Mouse (Mus musculus): ENCODE measurements around the gene Cenpt. TPM values are rescaled to one million over a fixed set of nuclear protein-coding genes. Genes with fewer than 3 reads are reported as not detected.
A peak's percentile ranks its signal among the peaks of the same experiment; 100 is the strongest.

The Cenpt gene
- polyA plus RNA-seq, 1 experiment: 40.3 TPM

GRCm38 (mm10) chr8:105880754-105881520, 27.9 kb upstream of the Cenpt start, which contains the start of gene Edc4:
Gene Edc4, plus strand, starts transcription at chr8:105880881.
- TF ChIP-seq CTCF (IDR thresholded peaks at IDR 0.05; ENCODE audit: borderline replicate concordance, insufficient read depth, low read length): no peak
- TF ChIP-seq POLR2A (IDR thresholded peaks at IDR 0.05; ENCODE audit: low read depth, low read length): peak; percentile 93
- Histone ChIP-seq H3K4me3 (ENCODE audit: insufficient read depth, low read length) (peak within 1 kb of the TSS; percentile 85), H3K27ac (ENCODE audit: insufficient read depth, low read length) (peak within 1 kb of the TSS; percentile 23), H3K4me1 (ENCODE audit: control insufficient read depth, insufficient read depth, low read length) (peaks cover 4% of the 10 kb centered on the region; the same call in 1 of the 2 replicates)

DNA sequence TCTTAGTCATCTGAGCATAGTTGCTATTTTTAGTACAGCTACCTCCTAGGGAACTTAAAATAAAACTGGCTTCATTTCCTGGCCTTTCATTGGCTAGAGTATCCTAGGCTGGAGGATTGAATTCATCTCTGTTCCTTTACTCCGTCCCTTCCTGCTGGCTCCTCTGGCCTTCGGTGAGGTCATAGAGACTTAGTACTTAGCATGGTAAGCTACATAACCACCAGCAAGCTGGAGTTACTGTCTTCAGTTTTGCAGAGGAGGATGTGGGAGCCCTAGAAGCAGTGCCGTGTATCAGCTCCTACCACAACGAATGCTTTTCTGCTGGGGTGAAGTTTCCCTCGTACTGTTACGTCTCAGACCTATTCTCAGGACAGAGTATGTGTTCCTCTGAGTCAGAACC, 21.2 kb upstream of the Cenpt start:
- peaks cover 14% of the 10 kb centered on the region for H3K4me1 ChIP-seq (ENCODE audit: control insufficient read depth, insufficient read depth, low read length)
- TF ChIP-seq CTCF (IDR thresholded peaks at IDR 0.05; ENCODE audit: borderline replicate concordance, insufficient read depth, low read length): no peak
- no peak for TF ChIP-seq POLR2A (IDR thresholded peaks at IDR 0.05; ENCODE audit: low read depth, low read length)
- H3K4me3 ChIP-seq (ENCODE audit: insufficient read depth, low read length): no peak overlapping the region
- H3K27ac ChIP-seq (ENCODE audit: insufficient read depth, low read length): peak overlapping the region; percentile 91

DNA sequence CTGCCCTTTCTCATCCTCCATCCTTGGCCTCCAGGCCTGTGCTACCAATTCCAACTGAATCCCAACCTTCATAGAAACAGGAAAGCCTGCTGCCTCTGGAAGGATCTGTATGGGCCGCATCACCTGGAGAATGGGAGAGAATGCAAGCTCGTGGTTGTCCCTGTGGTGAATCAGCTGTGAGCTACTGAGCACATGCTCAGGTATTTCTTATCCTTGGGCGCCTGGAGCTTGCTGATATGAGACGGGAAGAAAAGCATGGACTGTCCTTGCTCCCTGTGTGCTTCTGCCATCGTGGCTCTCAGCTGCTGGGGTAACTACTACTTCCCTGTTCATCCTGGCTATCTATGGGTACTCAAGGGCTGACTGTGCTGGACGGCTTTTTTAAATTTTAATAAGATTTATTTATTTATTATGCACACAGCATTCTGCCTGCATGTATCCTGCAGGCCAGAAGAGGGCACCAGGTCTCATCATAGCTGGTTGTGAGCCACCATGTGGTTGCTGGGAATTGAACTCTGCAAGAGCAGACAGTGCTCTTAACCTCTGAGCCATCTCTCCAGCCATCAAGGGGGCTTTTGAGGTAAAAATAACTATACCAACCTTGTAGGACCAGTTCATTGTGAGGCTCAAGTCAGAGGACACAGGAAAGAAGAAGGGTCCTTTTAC, 13.4 kb upstream of the Cenpt start:
- H3K4me1 ChIP-seq (ENCODE audit: control insufficient read depth, insufficient read depth, low read length): peaks cover 5% of the 10 kb centered on the region; the same call in 1 of the 2 replicates
- TF ChIP-seq CTCF (IDR thresholded peaks at IDR 0.05; ENCODE audit: borderline replicate concordance, insufficient read depth, low read length) (peak; percentile 30; the same call in 1 of the 2 replicates), POLR2A (IDR thresholded peaks at IDR 0.05; ENCODE audit: low read depth, low read length) (no peak)
- H3K27ac ChIP-seq (ENCODE audit: insufficient read depth, low read length): no peak overlapping the region
- H3K4me3 ChIP-seq (ENCODE audit: insufficient read depth, low read length): no peak overlapping the region

DNA sequence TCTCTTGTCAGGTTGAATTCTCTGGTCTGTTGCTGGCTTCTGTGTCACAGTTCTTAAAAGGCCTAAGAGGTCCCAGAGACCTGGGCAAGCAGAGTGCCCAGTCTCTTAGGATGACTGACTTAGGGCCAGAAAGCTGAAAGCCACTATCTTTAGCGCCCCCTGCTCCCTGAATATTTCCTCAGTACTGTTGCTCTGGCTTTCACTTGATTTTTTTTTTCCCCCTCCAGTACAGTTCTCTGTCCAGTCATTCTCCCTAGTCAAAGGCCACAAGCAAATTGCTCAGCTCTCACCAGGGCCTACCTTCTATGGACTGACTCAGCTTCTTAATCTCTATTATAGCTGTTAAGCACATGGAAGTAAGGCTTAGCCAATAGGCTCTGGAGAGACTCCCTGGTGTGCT, 8.9 kb upstream of the Cenpt start:
- peak overlapping the region; percentile 30 for H3K27ac ChIP-seq (ENCODE audit: insufficient read depth, low read length)
- peaks cover 7% of the 10 kb centered on the region; the same call in 1 of the 2 replicates for H3K4me1 ChIP-seq (ENCODE audit: control insufficient read depth, insufficient read depth, low read length)
- H3K4me3 ChIP-seq (ENCODE audit: insufficient read depth, low read length): peak overlapping the region; percentile 74
- TF ChIP-seq CTCF (IDR thresholded peaks at IDR 0.05; ENCODE audit: borderline replicate concordance, insufficient read depth, low read length) (no peak), POLR2A (IDR thresholded peaks at IDR 0.05; ENCODE audit: low read depth, low read length) (no peak)

DNA sequence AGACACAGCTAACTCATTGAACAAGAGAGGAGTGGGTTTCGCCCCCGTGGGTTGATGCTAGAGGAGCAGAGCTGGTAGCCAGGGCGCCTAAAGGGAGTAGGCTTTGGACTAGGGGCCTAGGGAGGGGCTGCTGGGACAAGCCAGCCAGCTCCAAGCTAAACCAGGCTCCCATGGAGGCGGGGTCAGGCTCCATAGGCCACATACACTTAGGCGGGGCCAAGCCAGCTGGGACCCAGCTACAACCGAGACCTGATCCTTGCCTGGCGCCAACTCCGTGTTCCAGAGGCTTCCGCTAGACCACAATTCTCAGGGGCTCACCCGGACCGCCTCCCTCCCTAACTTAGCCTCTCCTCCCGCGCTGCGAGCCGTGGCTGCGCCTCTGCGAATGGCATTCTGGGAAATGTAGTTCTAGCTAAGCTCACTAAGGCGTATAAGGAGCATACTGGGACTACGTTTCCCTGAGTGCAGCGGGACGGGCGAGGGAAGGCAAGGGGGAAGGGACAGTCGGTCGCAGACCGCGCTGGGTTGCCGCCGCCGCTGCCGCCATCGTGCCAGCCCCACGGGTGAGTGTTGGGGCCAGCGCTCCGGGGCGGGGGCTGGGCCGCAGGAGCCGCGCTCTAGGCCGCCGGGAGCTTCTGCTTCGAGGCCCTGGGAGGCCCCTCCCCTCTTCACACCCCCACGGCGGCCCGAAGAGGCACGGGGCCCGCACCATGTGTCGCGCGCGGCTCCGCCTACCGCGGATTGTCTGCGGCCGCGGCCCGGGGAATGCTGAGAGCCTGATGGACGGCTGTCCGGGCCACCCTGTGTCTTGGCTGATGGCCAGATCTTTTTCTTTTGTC, 7.3 kb upstream of the Cenpt start, which contains the start of gene Nutf2:
TSS of gene Nutf2 (plus strand) at position 438 of the 839 bp plus-strand sequence.
- Histone ChIP-seq H3K4me3 (ENCODE audit: insufficient read depth, low read length) (peak within 1 kb of the TSS; percentile 74), H3K4me1 (ENCODE audit: control insufficient read depth, insufficient read depth, low read length) (peaks cover 8% of the 10 kb centered on the region; the same call in 1 of the 2 replicates), H3K27ac (ENCODE audit: insufficient read depth, low read length) (peak within 1 kb of the TSS; percentile 70)
- TF ChIP-seq POLR2A (IDR thresholded peaks at IDR 0.05; ENCODE audit: low read depth, low read length) (peak; percentile 84), CTCF (IDR thresholded peaks at IDR 0.05; ENCODE audit: borderline replicate concordance, insufficient read depth, low read length) (no peak)

GRCm38 (mm10) chr8:105859314-105859713, 6.2 kb upstream of the Cenpt start:
- peak overlapping the region; percentile 70; the same call in 1 of the 2 replicates for H3K27ac ChIP-seq (ENCODE audit: insufficient read depth, low read length)
- H3K4me3 ChIP-seq (ENCODE audit: insufficient read depth, low read length): no peak overlapping the region
- H3K4me1 ChIP-seq (ENCODE audit: control insufficient read depth, insufficient read depth, low read length): peaks cover 8% of the 10 kb centered on the region; the same call in 1 of the 2 replicates
- TF ChIP-seq CTCF (IDR thresholded peaks at IDR 0.05; ENCODE audit: borderline replicate concordance, insufficient read depth, low read length) (no peak), POLR2A (IDR thresholded peaks at IDR 0.05; ENCODE audit: low read depth, low read length) (no peak)

DNA sequence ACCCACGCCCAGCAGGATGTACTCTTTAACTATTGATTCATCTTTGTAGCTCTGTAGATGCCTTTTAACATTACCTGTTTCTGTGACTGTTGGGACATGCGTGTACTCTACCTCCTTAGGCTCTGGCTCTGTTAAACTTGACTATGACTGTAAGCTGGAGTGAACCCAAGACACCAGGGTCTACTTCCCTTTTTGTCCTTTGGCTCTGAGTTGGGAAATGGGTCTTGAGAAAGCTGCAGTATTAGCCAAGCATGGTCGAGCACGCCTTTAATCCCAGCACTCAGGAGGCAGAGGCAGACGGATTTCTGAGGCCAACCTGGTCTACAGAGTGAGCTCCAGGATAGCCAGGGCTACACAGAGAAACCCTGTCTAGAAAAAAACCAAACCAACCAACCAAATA, 5.4 kb upstream of the Cenpt start:
- Histone ChIP-seq H3K4me3 (ENCODE audit: insufficient read depth, low read length) (no peak overlapping the region), H3K27ac (ENCODE audit: insufficient read depth, low read length) (no peak overlapping the region), H3K4me1 (ENCODE audit: control insufficient read depth, insufficient read depth, low read length) (peaks cover 4% of the 10 kb centered on the region; the same call in 1 of the 2 replicates)
- TF ChIP-seq POLR2A (IDR thresholded peaks at IDR 0.05; ENCODE audit: low read depth, low read length) (no peak), CTCF (IDR thresholded peaks at IDR 0.05; ENCODE audit: borderline replicate concordance, insufficient read depth, low read length) (no peak)

GRCm38 (mm10) chr8:105856168-105856835, 3.2 kb upstream of the Cenpt start:
- H3K4me3 ChIP-seq (ENCODE audit: insufficient read depth, low read length): peak overlapping the region; percentile 70
- no peak for TF ChIP-seq CTCF (IDR thresholded peaks at IDR 0.05; ENCODE audit: borderline replicate concordance, insufficient read depth, low read length)
- no peak for TF ChIP-seq POLR2A (IDR thresholded peaks at IDR 0.05; ENCODE audit: low read depth, low read length)
- peaks cover 2% of the 10 kb centered on the region; the same call in 1 of the 2 replicates for H3K4me1 ChIP-seq (ENCODE audit: control insufficient read depth, insufficient read depth, low read length)
- no peak overlapping the region for H3K27ac ChIP-seq (ENCODE audit: insufficient read depth, low read length)
